Mouse (Mus musculus): Measurements from ENCODE around the gene Itgb6.

- TF ChIP-seq CTCF (IDR thresholded peaks at IDR 0.05; ENCODE audit: extremely low read depth, insufficient read length, insufficient replicate concordance, low read depth, low read length) (no peak), POLR2A (IDR thresholded peaks at IDR 0.05; ENCODE audit: low read depth, low read length) (no peak)
These were observed 26.1 kb upstream of the Itgb6 start for GRCm38 (mm10) chr2:60748585-60748984.

Measured in small intestine, adult 2 months (tissue).